Mouse (Mus musculus): ENCODE data around the gene Dnajc21. TPM values are rescaled to one million over a fixed set of nuclear protein-coding genes. Genes with fewer than 3 reads are reported as not detected.

Gene Dnajc21
- 5.3 and 6.0 TPM in 2 replicates for polyA plus RNA-seq (2012; rRNA removed)

DNA sequence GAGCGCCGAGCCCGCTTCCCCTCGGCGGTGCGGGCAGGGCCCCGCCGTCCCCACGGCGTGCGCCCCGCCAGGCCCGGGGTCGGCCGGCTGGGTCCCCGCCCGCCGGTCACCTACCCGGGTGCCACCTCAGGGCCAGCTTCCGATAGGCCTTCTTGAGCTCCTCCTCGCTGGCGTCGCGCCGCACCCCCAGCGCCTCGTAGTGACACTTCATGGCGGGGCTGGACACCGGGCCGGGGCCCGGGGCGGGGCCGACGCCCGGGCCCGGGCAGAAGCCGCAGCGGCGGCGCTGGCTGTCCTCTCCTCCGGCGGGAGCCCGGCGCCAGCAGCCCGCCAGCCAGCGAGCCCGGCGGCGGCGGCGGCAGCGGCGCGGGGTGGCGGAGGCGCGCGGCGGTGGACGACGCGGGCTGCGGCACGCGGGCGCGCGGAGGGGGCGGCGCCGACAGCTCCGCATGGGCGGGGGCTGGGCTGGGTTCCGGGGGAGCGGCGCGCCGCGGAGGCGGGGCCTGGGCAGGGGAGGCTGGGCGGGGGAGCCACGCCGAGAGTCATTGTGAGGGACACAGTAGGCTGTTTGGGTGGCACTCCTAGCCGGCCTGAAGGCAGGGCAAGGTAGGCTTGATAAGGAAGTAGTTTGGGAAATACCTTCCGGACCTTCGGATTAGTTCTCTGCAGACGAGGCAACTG is at the start of gene Dnajc21:
Gene Dnajc21 (minus strand): TSS at position 366 of the 681 bp plus-strand sequence.

DNA sequence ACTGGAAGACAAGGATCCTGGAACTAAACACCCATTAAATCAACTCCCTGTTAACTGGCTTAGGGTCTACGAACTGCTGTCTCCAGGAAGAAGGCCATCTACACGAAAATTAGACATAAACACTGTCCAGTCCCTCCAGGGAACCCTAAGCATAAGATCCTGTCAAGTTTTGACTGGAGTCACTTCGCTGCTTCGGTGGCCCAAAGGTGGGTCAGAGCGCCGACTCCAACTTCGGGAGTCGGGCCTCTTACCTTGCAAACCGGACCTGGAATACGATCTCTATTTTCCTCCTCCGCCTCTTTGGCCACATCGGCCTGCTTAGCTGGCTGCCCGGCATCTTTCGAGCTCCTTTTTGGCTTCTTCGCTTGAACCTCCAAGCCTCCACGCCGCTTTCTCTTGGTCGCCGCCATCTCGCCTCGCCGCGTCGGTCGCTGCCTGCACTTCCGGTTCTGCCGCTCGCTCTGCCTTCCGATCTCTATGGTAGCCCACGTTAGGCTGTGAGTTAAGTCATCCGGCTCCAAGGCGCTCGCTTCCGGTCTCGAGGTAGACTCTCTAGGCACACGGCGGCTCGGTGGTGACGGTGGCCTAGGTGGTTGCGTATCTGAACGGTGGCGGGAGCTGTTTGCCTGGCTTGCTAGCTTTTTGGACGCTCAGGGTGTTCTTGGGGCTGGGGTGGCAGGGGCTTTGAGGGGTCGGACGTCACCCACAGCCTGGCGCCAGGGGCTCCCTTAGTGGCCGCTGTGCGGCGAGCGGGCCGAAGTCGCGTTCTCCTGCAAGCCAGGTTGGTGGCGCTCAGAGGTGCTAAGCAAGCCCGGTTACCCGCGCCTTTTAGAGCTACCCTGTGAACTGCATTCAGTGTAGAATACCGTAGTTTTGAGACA is 15.4 kb upstream of the Dnajc21 start, which contains the start of the genes Brix1 and Rad1:
Gene Brix1 (minus strand): TSS at position 464 of the 881 bp plus-strand sequence.
Gene Rad1 (plus strand): TSS at position 535 of the 881 bp plus-strand sequence.

Other genes starting within 250 kb of the Dnajc21 start
- 0.30 and 0.34 TPM in 2 replicates for gene Gm21973, start 145.1 kb downstream of the Dnajc21 start, polyA plus RNA-seq (2012; rRNA removed)
- 31.3 and 33.9 TPM in 2 replicates for gene Agxt2, start 112.0 kb downstream of the Dnajc21 start, polyA plus RNA-seq (2012; rRNA removed)
- gene Brix1, start 15.4 kb upstream of the Dnajc21 start, polyA plus RNA-seq (2012; rRNA removed), result 12.2 and 13.1 TPM in 2 replicates
- gene Rad1, start 15.5 kb upstream of the Dnajc21 start, polyA plus RNA-seq (2012; rRNA removed), result 9.6 and 10.5 TPM in 2 replicates
- not detected in 2 replicates for gene Ttc23l, start 88.2 kb upstream of the Dnajc21 start, polyA plus RNA-seq (2012; rRNA removed)
- 4.1 and 4.9 TPM in 2 replicates for gene Rai14, start 244.1 kb upstream of the Dnajc21 start, polyA plus RNA-seq (2012; rRNA removed)